Mouse (Mus musculus): ENCODE data around the gene Ttll7. TPM values are rescaled to one million over a fixed set of nuclear protein-coding genes. Genes with fewer than 3 reads are reported as not detected.

The Ttll7 gene
- polyA plus RNA-seq, 1 experiment from 2014 or later, result 1.6 TPM

- Histone ChIP-seq H3K36me3 (ENCODE audit: control insufficient read depth, insufficient read depth) (no peaks in the 10 kb centered on the region), H3K27me3 (replicated peaks; ENCODE audit: control insufficient read depth, insufficient read depth, low read length) (no peaks in the 10 kb centered on the region), H3K4me3 (ENCODE audit: low read depth, low read length) (no peak overlapping the region), H3K4me1 (replicated peaks; ENCODE audit: control insufficient read depth, insufficient read depth, low read length) (no peaks in the 10 kb centered on the region), H3K9ac (ENCODE audit: low read depth, low read length) (no peak overlapping the region), H3K4me2 (replicated peaks; ENCODE audit: low read depth) (no peak overlapping the region), H3K9me3 (ENCODE audit: control insufficient read depth) (no peaks in the 10 kb centered on the region), H3K27ac (ENCODE audit: low read depth, low read length) (no peak overlapping the region)
- ATAC-seq, result no peak
- TF ChIP-seq CTCF (IDR thresholded peaks at IDR 0.05; ENCODE audit: low read depth), result no peak
- 48% methylated on average over 3 of the region's 3 CpGs for WGBS
Observed at GRCm38 (mm10) chr3:146842766-146843165, 9.4 kb upstream of the Ttll7 start.

GRCm38 (mm10) chr3:146843470-146843869 is 8.7 kb upstream of the Ttll7 start:
- Histone ChIP-seq H3K27me3 (replicated peaks; ENCODE audit: control insufficient read depth, insufficient read depth, low read length) (no peaks in the 10 kb centered on the region), H3K9me3 (ENCODE audit: control insufficient read depth) (no peaks in the 10 kb centered on the region), H3K9ac (ENCODE audit: low read depth, low read length) (no peak overlapping the region), H3K27ac (ENCODE audit: low read depth, low read length) (no peak overlapping the region), H3K4me1 (replicated peaks; ENCODE audit: control insufficient read depth, insufficient read depth, low read length) (no peaks in the 10 kb centered on the region), H3K36me3 (ENCODE audit: control insufficient read depth, insufficient read depth) (no peaks in the 10 kb centered on the region), H3K4me2 (replicated peaks; ENCODE audit: low read depth) (no peak overlapping the region), H3K4me3 (ENCODE audit: low read depth, low read length) (no peak overlapping the region)
- TF ChIP-seq CTCF (IDR thresholded peaks at IDR 0.05; ENCODE audit: low read depth), result no peak
- WGBS, result 72% methylated on average over 6 of the region's 6 CpGs
- ATAC-seq, result no peak

- H3K4me1 ChIP-seq (replicated peaks; ENCODE audit: control insufficient read depth, insufficient read depth, low read length), result no peaks in the 10 kb centered on the region
- no peak overlapping the region for H3K4me3 ChIP-seq (ENCODE audit: low read depth, low read length)
- no peak overlapping the region for H3K4me2 ChIP-seq (replicated peaks; ENCODE audit: low read depth)
- TF ChIP-seq CTCF (IDR thresholded peaks at IDR 0.05; ENCODE audit: low read depth), result no peak
- H3K27ac ChIP-seq (ENCODE audit: low read depth, low read length), result no peak overlapping the region
- no peaks in the 10 kb centered on the region for H3K36me3 ChIP-seq (ENCODE audit: control insufficient read depth, insufficient read depth)
- WGBS, result 87% methylated on average over 5 of the region's 5 CpGs
- no peak for ATAC-seq
- H3K9ac ChIP-seq (ENCODE audit: low read depth, low read length), result no peak overlapping the region
- H3K9me3 ChIP-seq (ENCODE audit: control insufficient read depth), result no peaks in the 10 kb centered on the region
- H3K27me3 ChIP-seq (replicated peaks; ENCODE audit: control insufficient read depth, insufficient read depth, low read length), result no peaks in the 10 kb centered on the region
Observed at GRCm38 (mm10) chr3:146846237-146846636, 5.9 kb upstream of the Ttll7 start.

- ATAC-seq, result no peak
- H3K4me2 ChIP-seq (replicated peaks; ENCODE audit: low read depth), result no peak overlapping the region
- TF ChIP-seq CTCF (IDR thresholded peaks at IDR 0.05; ENCODE audit: low read depth), result no peak
Observed at GRCm38 (mm10) chr3:146848112-146848511, 4.1 kb upstream of the Ttll7 start.

GRCm38 (mm10) chr3:146849360-146849759 is 2.8 kb upstream of the Ttll7 start:
- TF ChIP-seq CTCF (IDR thresholded peaks at IDR 0.05; ENCODE audit: low read depth), result no peak
- no peak overlapping the region for H3K9ac ChIP-seq (ENCODE audit: low read depth, low read length)
- no peak overlapping the region for H3K27ac ChIP-seq (ENCODE audit: low read depth, low read length)
- 90% methylated on average over 7 of the region's 7 CpGs for WGBS
- no peaks in the 10 kb centered on the region for H3K9me3 ChIP-seq (ENCODE audit: control insufficient read depth)
- H3K36me3 ChIP-seq (ENCODE audit: control insufficient read depth, insufficient read depth), result no peaks in the 10 kb centered on the region
- no peaks in the 10 kb centered on the region; the same call in 1 of the 2 replicates for H3K4me1 ChIP-seq (replicated peaks; ENCODE audit: control insufficient read depth, insufficient read depth, low read length)
- no peak overlapping the region for H3K4me2 ChIP-seq (replicated peaks; ENCODE audit: low read depth)
- ATAC-seq, result no peak
- H3K27me3 ChIP-seq (replicated peaks; ENCODE audit: control insufficient read depth, insufficient read depth, low read length), result no peaks in the 10 kb centered on the region
- H3K4me3 ChIP-seq (ENCODE audit: low read depth, low read length), result no peak overlapping the region

More at GRCm38 (mm10) chr3:146848112-146848511, 4.1 kb upstream of the Ttll7 start:
- Histone ChIP-seq H3K36me3 (ENCODE audit: control insufficient read depth, insufficient read depth) (no peaks in the 10 kb centered on the region), H3K4me1 (replicated peaks; ENCODE audit: control insufficient read depth, insufficient read depth, low read length) (no peaks in the 10 kb centered on the region; the same call in 1 of the 2 replicates), H3K9me3 (ENCODE audit: control insufficient read depth) (no peaks in the 10 kb centered on the region), H3K9ac (ENCODE audit: low read depth, low read length) (no peak overlapping the region), H3K27ac (ENCODE audit: low read depth, low read length) (no peak overlapping the region), H3K27me3 (replicated peaks; ENCODE audit: control insufficient read depth, insufficient read depth, low read length) (no peaks in the 10 kb centered on the region), H3K4me3 (ENCODE audit: low read depth, low read length) (no peak overlapping the region)
- 77% methylated on average over 8 of the region's 8 CpGs for WGBS

- no peak overlapping the region for H3K4me2 ChIP-seq (replicated peaks; ENCODE audit: low read depth)
- no peaks in the 10 kb centered on the region for H3K9me3 ChIP-seq (ENCODE audit: control insufficient read depth)
- no peak overlapping the region for H3K27ac ChIP-seq (ENCODE audit: low read depth, low read length)
- H3K4me3 ChIP-seq (ENCODE audit: low read depth, low read length), result no peak overlapping the region
- H3K36me3 ChIP-seq (ENCODE audit: control insufficient read depth, insufficient read depth), result no peaks in the 10 kb centered on the region
- 77% methylated on average over 7 of the region's 7 CpGs for WGBS
- ATAC-seq, result no peak
- no peaks in the 10 kb centered on the region for H3K27me3 ChIP-seq (replicated peaks; ENCODE audit: control insufficient read depth, insufficient read depth, low read length)
- H3K9ac ChIP-seq (ENCODE audit: low read depth, low read length), result no peak overlapping the region
- no peaks in the 10 kb centered on the region; the same call in 1 of the 2 replicates for H3K4me1 ChIP-seq (replicated peaks; ENCODE audit: control insufficient read depth, insufficient read depth, low read length)
- TF ChIP-seq CTCF (IDR thresholded peaks at IDR 0.05; ENCODE audit: low read depth), result no peak
Observed at GRCm38 (mm10) chr3:146854473-146855087, 2.4 kb downstream of the Ttll7 start.
